Mouse (Mus musculus) bone marrow macrophage, adult 2 months (primary cell): ENCODE data around the gene Mysm1.

Source experiments
- CTCF ChIP-seq: IDR thresholded peaks from 2 replicates; pipeline ENCODE4 v1.5.1; 2012; ENCODE audit warnings: low read depth, mild to moderate bottlenecking, low read length, moderate library complexity
- POLR2A ChIP-seq: IDR thresholded peaks from 2 replicates; pipeline ENCODE4 v1.6.1; 2012; ENCODE audit warnings: mild to moderate bottlenecking, low read depth, low read length, borderline replicate concordance

DNA sequence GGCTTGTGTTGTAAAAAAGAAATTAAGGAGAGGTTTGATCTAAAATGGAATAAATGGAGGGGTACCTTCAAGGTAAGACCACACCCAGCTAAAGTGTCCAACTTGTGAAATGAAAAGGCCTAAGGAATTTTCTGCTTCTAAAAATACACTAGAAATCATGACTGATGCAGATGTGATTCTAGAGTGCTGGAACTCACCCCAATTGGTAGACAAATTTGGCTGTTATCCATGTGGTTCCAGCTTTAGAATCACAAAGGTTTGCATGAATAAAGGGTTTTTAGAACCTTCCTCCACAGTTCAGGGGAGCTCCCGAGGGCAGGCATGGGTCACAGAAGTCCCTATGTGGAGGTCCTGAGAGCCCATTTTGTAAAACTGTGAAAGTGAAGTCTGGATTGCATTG lies 33.8 kb upstream of the Mysm1 start:
- no peak for TF ChIP-seq POLR2A
- TF ChIP-seq CTCF: no peak
